Mouse (Mus musculus) lung, postnatal 10 days (tissue): ENCODE results near the gene Gab2.

ENCODE experiments used
- DNase-seq: peaks from one replicate; pipeline ENCODE4 v3.0.0; 2021

Gene Gab2

DNA sequence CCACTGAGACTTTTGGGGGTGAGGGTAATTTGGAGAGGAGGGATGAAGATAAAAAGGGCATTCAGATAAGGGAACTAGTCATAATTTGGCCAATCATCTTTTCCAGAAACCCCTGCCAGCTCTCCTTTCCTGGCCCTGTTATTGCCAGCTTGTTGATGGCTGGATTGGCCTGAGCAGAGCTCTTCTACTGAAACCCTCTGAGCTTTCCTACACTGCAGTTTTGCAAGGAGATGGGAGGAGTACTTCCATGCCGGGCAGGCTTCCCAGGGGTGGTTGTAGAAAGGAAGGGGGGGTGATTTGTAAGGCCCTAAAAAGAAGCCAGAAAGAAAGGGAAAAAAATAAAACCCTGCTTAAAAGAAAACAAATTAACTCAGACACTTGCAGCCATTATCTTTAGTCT lies 181.2 kb downstream of the Gab2 start:
- DNase-seq, result peak; percentile 67

DNA sequence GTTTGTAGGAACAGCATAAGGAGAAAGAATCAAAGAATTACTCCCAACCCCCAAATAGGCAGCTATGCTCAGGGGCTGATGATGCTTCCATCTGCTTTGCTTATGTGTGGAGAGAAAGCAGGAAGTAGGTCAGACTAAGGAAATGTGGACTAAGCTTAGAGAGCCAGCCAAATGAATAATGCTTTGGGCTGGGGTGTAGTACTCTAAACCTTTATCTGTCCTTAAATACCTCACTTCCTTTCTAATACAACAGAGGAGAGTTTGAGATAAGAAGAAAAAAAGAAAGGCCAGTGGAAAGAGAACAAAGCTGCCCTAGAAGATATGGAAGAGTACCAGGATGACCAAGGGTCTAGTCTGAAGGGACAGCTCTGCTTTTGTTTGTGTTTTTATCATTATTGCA lies 189.0 kb downstream of the Gab2 start:
- DNase-seq, result no peak

DNA sequence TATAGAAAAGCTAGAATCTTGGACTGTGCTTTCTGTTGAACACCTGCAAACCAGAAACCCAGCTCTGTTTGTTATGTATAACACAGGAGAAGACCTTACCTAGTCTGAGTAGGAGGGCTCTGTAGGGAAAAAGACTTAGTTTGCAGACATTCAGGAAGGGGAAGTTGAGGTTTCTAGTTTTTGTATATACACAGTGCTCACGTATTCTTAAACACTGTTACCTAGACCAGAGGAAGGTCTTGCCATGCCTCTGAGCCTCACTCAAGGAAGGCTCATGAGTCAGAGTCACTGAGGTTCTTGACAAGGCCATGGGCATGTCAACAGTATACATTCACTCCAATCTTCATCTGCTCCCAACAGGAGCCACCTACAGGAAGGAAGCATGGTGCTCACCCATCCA lies 189.7 kb downstream of the Gab2 start:
- DNase-seq, result no peak

GRCm38 (mm10) chr7:97296986-97297385 lies 215.6 kb downstream of the Gab2 start:
- no peak for DNase-seq

DNA sequence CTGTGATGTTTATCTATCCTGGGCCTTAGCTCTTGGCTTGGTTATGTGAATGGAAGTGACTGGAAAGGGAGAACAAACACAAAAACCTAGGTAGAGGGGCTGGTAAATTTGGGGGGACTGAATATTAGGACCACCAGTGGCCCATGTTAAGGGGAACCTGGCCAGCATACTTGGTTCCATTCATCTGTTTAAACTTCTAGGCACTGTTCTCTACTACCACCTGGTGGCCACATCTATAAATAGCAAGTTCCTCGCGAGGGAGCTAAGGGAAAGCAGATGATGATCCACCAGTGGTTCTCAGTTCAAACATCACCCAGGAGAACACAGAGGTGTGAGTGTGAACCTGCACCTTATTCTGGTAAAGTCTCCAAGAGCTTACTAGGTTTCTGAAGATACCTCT lies 216.1 kb downstream of the Gab2 start:
- DNase-seq, result peak; percentile 78

DNA sequence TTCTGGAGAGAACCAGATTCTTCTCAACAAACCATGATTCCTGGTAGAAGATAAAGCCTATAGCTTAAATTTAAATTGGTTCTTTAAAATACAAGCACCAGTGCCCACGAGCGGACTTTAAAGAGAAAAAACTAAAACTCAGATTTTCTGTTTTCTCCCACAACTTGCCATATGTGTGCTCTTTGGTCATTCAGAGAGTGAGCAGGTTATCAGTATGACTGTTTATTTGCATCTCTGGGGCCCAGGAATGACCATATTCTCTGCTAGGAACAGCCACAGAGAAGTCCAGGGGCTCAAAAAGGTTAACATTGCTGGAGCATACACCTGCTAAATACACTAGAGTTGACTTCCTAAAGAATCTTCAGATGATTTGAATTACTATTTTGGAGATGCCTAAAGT lies 216.9 kb downstream of the Gab2 start:
- DNase-seq, result no peak

GRCm38 (mm10) chr7:97298943-97299342 lies 217.6 kb downstream of the Gab2 start:
- no peak for DNase-seq

DNA sequence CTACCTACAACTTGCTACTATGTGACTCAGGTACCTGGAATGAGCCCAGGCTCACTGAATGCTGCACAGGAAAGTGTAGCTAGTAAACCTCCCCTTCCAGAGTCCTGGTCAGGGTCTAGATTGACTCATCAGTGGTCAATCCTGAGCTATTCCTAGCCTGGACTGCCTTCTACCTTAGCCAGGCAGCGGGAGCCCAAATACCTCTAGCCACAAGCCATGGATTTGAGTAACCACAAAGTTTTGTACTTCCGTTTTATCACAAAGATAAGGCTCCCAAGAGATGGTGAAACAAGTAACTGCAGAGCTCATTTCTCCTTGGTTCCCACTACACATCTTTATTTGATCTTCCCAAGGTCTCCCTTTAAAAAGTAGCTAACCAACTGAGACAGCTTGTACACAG lies 219.5 kb downstream of the Gab2 start:
- DNase-seq, result no peak

GRCm38 (mm10) chr7:97301321-97301720 lies 219.9 kb downstream of the Gab2 start:
- no peak for DNase-seq

- no peak for DNase-seq
Measured at GRCm38 (mm10) chr7:97302261-97302660, 220.9 kb downstream of the Gab2 start.

DNA sequence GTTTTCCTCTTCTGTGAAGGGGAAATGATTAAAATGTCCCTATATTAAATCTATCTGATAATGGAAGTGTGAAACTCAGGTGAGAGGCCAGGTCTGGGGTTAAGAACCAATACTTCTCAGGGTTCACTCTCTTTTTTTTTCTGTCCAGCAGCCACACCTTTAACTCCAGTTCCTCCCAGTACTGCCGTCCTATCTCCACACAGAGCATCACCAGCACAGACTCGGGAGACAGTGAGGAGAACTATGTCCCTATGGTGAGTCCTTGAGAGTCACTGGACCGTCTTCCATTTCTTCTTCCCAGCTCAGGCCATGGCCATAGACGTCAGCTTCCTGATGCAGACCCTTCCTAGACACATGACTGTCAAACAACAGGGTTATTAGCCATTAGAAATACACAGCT lies 221.5 kb downstream of the Gab2 start:
- no peak for DNase-seq

DNA sequence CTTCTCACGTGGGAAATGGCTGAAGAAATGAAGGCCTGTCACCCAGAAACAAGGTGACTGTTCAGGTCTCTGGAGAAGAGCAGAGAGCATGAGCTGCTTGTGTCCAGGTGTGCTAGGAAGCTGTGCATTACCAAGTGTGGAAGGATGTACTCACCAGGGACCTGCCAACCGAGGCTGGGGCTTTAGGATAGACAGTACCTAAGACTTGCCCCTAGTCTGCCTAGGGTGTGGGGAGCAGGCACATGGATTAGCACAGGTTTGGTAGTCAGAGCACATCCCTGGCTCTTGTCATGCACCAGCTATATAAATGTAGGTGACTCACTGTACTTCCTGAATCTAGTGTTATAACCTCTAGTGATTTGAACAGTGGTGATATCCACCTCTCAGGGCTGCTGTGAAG lies 222.2 kb downstream of the Gab2 start:
- DNase-seq, result no peak

DNA sequence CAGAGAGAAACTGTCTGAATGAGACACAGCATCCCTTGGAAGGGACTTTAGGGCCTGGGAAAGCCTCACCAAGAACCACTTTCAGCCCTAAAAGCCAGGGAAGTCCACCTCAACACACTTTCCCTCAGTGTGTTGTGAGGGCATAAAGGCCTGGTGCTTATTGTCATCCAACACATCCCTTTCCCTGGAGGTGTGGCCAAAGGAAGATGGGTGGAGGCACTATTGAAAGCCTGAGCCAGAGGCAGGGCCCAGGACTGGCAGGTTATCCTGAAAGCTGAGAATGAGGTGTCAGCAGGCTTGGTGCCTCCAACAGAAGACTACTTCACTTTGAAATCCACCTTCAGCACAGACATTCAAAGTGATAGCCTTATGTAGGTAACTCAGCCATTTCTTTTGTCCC lies 223.1 kb downstream of the Gab2 start:
- DNase-seq, result peak; percentile 28

DNA sequence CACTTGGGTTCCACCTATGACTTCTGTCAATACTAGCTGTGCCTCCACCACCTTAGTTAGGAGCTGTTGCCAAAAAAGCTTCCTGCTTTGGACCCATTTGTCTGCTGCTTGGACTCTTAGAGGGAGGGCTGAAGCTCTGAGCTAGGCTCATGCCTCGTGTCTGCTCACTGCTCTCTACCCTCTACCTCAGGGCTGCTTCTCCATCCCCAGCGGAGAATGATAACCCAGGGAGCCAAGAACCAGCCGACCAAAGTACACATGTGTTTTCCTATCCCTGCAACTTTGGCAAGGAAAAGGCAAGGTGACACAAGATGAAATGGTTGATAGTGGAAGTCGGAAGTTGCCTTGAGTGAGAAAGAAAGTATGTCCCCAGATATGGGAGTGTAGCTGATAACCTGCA lies 223.8 kb downstream of the Gab2 start:
- DNase-seq, result no peak

- DNase-seq, result no peak
Measured at GRCm38 (mm10) chr7:97306813-97307212, 225.4 kb downstream of the Gab2 start.

DNA sequence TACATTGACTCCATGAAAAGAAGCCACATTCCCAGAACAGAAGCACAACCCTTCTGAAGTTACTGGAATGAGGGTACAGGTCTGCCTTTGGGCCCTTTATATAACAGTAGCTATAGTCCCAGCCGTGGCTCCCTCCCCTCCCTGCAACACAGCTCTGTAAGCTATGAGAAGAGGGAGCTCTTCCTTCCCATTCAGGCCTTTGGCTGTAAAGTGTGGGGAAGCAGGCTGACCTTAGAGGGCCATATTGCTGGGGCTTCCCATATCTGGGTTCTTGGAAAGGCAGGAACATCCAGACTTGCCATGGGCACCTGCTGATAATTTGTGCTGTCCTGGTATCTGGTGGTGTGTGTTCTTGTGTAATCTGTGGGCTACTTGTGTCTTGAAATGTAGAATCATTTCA lies 226.2 kb downstream of the Gab2 start:
- no peak for DNase-seq

DNA sequence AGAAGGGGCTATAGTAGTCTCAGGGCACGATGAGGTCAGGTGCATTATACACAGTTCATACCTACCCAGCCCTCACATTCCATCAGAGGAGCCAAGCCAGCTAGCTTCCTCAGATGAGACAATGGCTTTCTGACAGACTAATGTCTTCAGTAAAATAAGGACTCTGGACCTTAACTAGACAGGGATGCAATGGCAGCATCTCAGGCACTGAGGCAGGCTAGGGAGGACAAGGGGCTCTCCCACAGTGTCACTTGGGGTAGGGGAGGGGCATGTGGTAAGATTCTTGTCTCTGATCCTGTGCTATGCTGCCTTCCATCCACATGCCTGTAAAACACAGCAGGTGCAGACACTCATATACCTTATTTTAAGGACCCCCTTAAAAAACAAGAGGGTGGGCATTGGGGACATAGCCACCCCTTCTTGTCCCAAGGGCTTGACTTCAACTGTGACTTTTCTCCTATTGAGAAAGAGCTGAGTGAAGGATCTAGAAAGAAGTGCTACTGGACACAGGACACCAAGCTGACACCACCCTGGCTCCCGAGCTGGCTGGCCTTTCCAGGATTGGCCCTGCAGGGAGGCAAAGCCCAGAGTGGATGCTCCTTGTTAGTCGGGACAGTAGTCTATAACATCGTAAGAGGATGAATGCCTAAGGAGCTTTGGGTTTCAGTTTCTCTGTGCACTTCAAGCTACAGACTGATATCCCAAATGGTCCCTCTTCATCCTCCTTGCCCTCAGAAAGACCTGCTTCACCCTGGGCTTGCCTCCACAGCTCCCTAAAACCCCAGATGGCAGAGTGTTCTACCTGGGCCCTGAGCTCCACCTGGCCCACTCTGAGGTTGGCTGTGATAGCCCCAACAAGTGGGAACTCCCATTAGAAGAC lies 228.3 kb downstream of the Gab2 start:
- DNase-seq, result peak; percentile 0

GRCm38 (mm10) chr7:97310341-97310635 lies 228.9 kb downstream of the Gab2 start:
- no peak for DNase-seq

- no peak for DNase-seq
Measured at GRCm38 (mm10) chr7:97311620-97312019, 230.2 kb downstream of the Gab2 start.

DNA sequence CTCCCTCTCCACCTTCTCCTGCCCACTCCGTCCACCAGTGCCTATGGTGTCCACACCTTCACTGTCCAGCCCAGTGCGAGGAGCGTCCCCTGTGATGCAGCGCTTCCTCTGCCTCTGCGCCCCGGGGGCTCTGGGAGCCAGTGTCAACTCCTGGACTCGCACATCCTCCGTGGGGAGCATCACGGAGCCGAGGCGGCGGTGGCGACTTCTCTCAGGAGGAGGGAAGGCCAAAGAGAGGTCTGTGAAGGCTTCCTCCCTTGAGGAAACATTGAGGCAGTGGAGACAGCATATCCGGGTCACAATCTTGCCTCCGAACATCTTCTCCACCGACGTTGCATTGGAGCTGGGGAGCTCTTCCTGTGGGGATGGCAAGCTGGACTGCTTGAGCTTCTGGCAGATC lies 230.8 kb downstream of the Gab2 start:
- no peak for DNase-seq

GRCm38 (mm10) chr7:97312856-97313255 lies 231.5 kb downstream of the Gab2 start:
- DNase-seq, result no peak

DNA sequence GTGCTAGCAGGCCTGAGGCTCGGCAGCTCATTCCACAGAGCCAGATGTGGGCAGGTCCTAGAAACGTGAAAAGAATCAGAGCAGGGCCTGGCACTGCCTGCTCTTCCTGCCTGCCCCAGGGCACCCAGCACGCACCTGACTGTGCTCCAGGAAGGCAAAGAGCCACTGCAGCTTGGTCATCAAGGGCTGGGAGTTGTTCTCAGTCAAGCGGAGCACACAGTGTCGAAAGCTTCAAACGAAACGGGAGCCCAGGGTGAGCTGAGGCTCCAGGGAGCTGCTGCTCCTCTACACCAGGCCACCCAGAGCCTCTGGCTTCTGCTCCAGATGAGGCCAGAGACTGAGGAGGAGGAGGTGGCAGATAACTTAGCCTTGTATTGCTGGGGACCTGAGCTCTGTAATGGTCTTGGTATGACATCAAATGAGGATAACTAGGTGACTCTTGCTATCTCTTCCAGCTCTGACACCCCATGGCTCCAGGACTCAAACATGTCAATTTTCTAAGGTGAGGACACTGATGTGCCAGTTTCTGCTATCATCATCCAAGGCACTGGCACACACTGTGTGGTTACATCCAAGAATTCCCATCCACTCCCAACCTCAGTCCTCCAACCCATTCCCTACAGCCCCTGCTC lies 232.1 kb downstream of the Gab2 start:
- no peak for DNase-seq

GRCm38 (mm10) chr7:97314646-97315045 lies 233.3 kb downstream of the Gab2 start:
- no peak for DNase-seq

- no peak for DNase-seq
Measured at GRCm38 (mm10) chr7:97315656-97316055, 234.3 kb downstream of the Gab2 start.

GRCm38 (mm10) chr7:97317706-97318105 lies 236.3 kb downstream of the Gab2 start:
- DNase-seq, result no peak
